In genomic region chr11:74833536-74834358, GRCm38 (mm10) we compare ENCODE assay signal across 9 mouse cellular contexts. TPM values are rescaled to one million over a fixed set of nuclear protein-coding genes. Genes with fewer than 3 reads are reported as not detected.
DNase-seq lines count a peak whose midpoint lies in the region; ATAC-seq and TF ChIP-seq lines count a peak whose summit lies in the region.
"Had no signal": no experiment of that assay in that cellular context is flagged by ENCODE, and none has a peak within 500 bp of the region (broad histone marks: within the 10 kb centered on the region; RNA-seq: fewer than 3 reads in every experiment).

No protein-coding gene starts in this region.

- TF ChIP-seq POLR2A in lung, adult 2 months (IDR thresholded peaks at IDR 0.05; ENCODE audit: borderline replicate concordance, extremely low read depth, low read depth, low read length): no peak

- 84% methylated on average over 8 of the region's 8 CpGs for WGBS in hindbrain, embryonic 13.5 days
- 74% methylated on average over 8 of the region's 8 CpGs for WGBS in macrophage (ENCODE audit: missing documents)
- 72% methylated on average over 8 of the region's 8 CpGs for whole genome bisulfite sequencing in lung, adult 2 months

- TF ChIP-seq CTCF in lung, adult 2 months (IDR thresholded peaks at IDR 0.05; ENCODE audit: insufficient read depth, low read length): no peak

- ATAC-seq in hindbrain, embryonic 13.5 days (ENCODE audit: low FRiP score): no peak

- H3K4me2 ChIP-seq in hindbrain, embryonic 13.5 days: peak overlapping the region; percentile 80

- DNase-seq in kidney, adult 11 months: peak; percentile 61
- no peak for DNase-seq in kidney, adult 18-20 months
- peak; percentile 85 for DNase-seq in adrenal gland, postnatal 14 days
- DNase-seq in layer of hippocampus, adult 9-11 months: no peak
- DNase-seq in left cerebral cortex, postnatal 25 days (ENCODE audit: low spot score in 2 of 2): no peak
- DNase-seq in lung, adult 2 months: no peak

- peak overlapping the region; percentile 98 for H3K9ac ChIP-seq in hindbrain, embryonic 13.5 days

- H3K4me3 ChIP-seq in hindbrain, embryonic 13.5 days: peak overlapping the region; percentile 96
- H3K4me3 ChIP-seq in macrophage (ENCODE audit: inconsistent target): peak overlapping the region; percentile 41; the same call in 1 of the 2 replicates
- H3K4me3 ChIP-seq in lung, adult 2 months (replicated peaks; ENCODE audit: extremely low read depth, low read depth, low read length): no peak overlapping the region

- no peaks in the 10 kb centered on the region for H3K27me3 ChIP-seq in hindbrain, embryonic 13.5 days
- H3K27me3 ChIP-seq: Patski had no signal

- H3K79me2 ChIP-seq in macrophage (ENCODE audit: inconsistent target): peaks cover 48% of the 10 kb centered on the region

- peak overlapping the region; percentile 52 for H3K27ac ChIP-seq in hindbrain, embryonic 13.5 days
- H3K27ac ChIP-seq in macrophage: peak overlapping the region; percentile 97

- H3K36me3 ChIP-seq in hindbrain, embryonic 13.5 days: peaks cover 9% of the 10 kb centered on the region; the same call in 1 of the 2 replicates
- no peaks in the 10 kb centered on the region for H3K36me3 ChIP-seq in macrophage (ENCODE audit: inconsistent target)

- no peaks in the 10 kb centered on the region for H3K9me3 ChIP-seq in hindbrain, embryonic 13.5 days

- H3K4me1 ChIP-seq in hindbrain, embryonic 13.5 days (replicated peaks): peaks cover 69% of the 10 kb centered on the region
- H3K4me1 ChIP-seq in lung, adult 2 months (ENCODE audit: control insufficient read depth, insufficient read depth, low read length): peaks cover 29% of the 10 kb centered on the region

- intact Hi-C loops in left cerebral cortex, postnatal 25 days (cut with DNase I): loop anchor here (5.0 to 10.0 kb wide), 3 partner anchors 111 to 341 kb away; partner anchors contain the start of genes Cluh, Ovca2 and Pafah1b1

RNA-seq across cellular contexts. Expression of gene Mnt, which starts 3.0 kb away (rescaled TPM):
- total RNA-seq in adrenal gland, postnatal 14 days (2021): 22.8 and 29.9 TPM in 2 replicates
- 9.0 and 9.1 TPM in 2 replicates for polyA plus RNA-seq in hindbrain, embryonic 13.5 days (2015; fragmentation: Nextera tagmentation; extraction: Ambion mirVana)
- 10 to 100 TPM in 21 of 26 experiments, 1 to 10 TPM in 5; 3.0 to 55.2 (median 34.8) TPM for total RNA-seq in macrophage (2018; cell fraction: chromatin; rRNA removed)
- total RNA-seq in macrophage (2018; cell fraction: cytosol; rRNA removed): 10 to 100 TPM in 25 of 26 experiments, 1 to 10 TPM in 1; 6.5 to 66.5 (median 35.6) TPM
- total RNA-seq in macrophage (2018; cell fraction: nucleus; rRNA removed): 10 to 100 TPM in 24 of 26 experiments, 1 to 10 TPM in 2; 4.1 to 71.3 (median 38.9) TPM
- 21.8 to 49.6 TPM (median 29.0 TPM) in 3 replicates for polyA plus RNA-seq in macrophage (2018)
- 10 to 100 TPM; 27.4 to 29.3 TPM for total RNA-seq in left cerebral cortex, postnatal 25 days (2021)
- polyA plus RNA-seq in lung, adult 2 months (2012; rRNA removed): 21.3 and 22.2 TPM in 2 replicates

Comparison
In these comparisons a context has a peak if more than half of its experiments do, and no peak if none do; other contexts are left out.
1. DNase-seq: peak in kidney, adult 11 months (single experiment) and adrenal gland, postnatal 14 days (single experiment); none in kidney, adult 18-20 months (single experiment), layer of hippocampus, adult 9-11 months (single experiment), left cerebral cortex, postnatal 25 days (0 of 2) and lung, adult 2 months (single experiment).